Comparison of ENCODE assay signal across 9 mouse cellular contexts in the genomic region with DNA sequence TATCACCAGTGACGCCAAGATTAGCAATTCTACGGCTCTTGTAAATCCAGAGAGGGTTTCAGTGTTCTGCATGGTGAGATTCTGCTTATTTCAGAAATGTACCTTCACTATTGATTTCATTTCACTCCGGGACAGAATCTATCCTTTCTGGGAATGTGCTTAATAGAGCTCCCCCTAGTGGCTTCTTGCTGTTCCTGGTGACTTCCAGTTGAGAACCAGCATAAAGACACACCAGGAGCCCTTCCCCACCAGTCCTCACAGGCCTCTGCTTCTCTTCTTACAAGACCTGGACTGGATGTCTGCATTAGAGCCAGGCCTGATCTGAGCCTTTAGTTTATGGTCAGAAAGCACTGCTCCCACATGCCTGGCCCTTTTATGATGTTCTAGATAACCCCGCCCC. TPM values are rescaled to one million over a fixed set of nuclear protein-coding genes. Genes with fewer than 3 reads are reported as not detected.
DNase-seq lines count a peak whose midpoint lies in the region; ATAC-seq and TF ChIP-seq lines count a peak whose summit lies in the region.
"Had no signal": no experiment of that assay in that cellular context is flagged by ENCODE, and none has a peak within 500 bp of the region (broad histone marks: within the 10 kb centered on the region; RNA-seq: fewer than 3 reads in every experiment).

No protein-coding gene starts in this region.

- no peak for ATAC-seq in G1E (ENCODE audit: extremely low read depth, insufficient number of reproducible peaks, low FRiP score, poor library complexity, severe bottlenecking)
- ATAC-seq in neural tube, embryonic 11.5 days (ENCODE audit: insufficient read depth, low FRiP score, low TSS enrichment), result no peak
- ATAC-seq in forebrain, embryonic 16.5 days, result no peak

- peak; percentile 42 for DNase-seq in left cerebral cortex, adult 11 months (ENCODE audit: low spot score)
- DNase-seq in left cerebral cortex, adult 8-10 months (ENCODE audit: low spot score in 2 of 2), result no peak
- peak; percentile 45 for DNase-seq in G1E (ENCODE audit: low spot score)
- peak; percentile 53 for DNase-seq in c-Kit-negative CD71-positive TER-119-positive erythroid progenitor cells, embryonic 14.5 days (ENCODE audit: low read depth, low spot score)
- DNase-seq in forelimb bud, embryonic 11.5 days (ENCODE audit: low read depth, low spot score), result peak; percentile 65
- DNase-seq in layer of hippocampus, postnatal 14 days (ENCODE audit: low spot score in 2 of 2), result peak; percentile 46 to 81
- DNase-seq in neural tube, embryonic 11.5 days (ENCODE audit: low spot score), result peak; percentile 34

- 76% methylated on average over 4 of the region's 4 CpGs for WGBS in neural tube, embryonic 11.5 days
- WGBS in forebrain, embryonic 16.5 days, result 75% methylated on average over 4 of the region's 4 CpGs

- no peak overlapping the region for H3K9ac ChIP-seq in neural tube, embryonic 11.5 days (ENCODE audit: low read length)
- no peak overlapping the region for H3K9ac ChIP-seq in forebrain, embryonic 16.5 days (replicated peaks; ENCODE audit: low read depth, low read length)
- H3K9ac ChIP-seq: neural tube, embryonic 13.5 days had no signal

- H3K4me1 ChIP-seq in G1E (ENCODE audit: insufficient read depth, low read depth, low read length), result peaks cover 31% of the 10 kb centered on the region
- 0 out of 2 replicates have a peak, but pooled peaks cover 3% of the 10 kb centered on the region for H3K4me1 ChIP-seq in neural tube, embryonic 11.5 days (ENCODE audit: control insufficient read depth, insufficient read depth, low read length)
- H3K4me1 ChIP-seq in forebrain, embryonic 16.5 days (replicated peaks; ENCODE audit: control insufficient read depth, insufficient read depth, low read length), result peaks cover 15% of the 10 kb centered on the region

- H3K9me3 ChIP-seq in G1E (replicated peaks), result no peaks in the 10 kb centered on the region
- no peaks in the 10 kb centered on the region for H3K9me3 ChIP-seq in neural tube, embryonic 11.5 days (ENCODE audit: control insufficient read depth, low read length)
- no peaks in the 10 kb centered on the region for H3K9me3 ChIP-seq in forebrain, embryonic 16.5 days (ENCODE audit: control insufficient read depth, low read length)
- H3K9me3 ChIP-seq: neural tube, embryonic 13.5 days had no signal

- no peaks in the 10 kb centered on the region for H3K27me3 ChIP-seq in G1E (ENCODE audit: insufficient read depth, low read length)
- H3K27me3 ChIP-seq in neural tube, embryonic 11.5 days (ENCODE audit: control insufficient read depth, insufficient read depth, low read length), result no peaks in the 10 kb centered on the region
- no peaks in the 10 kb centered on the region; the same call in 1 of the 2 replicates for H3K27me3 ChIP-seq in forebrain, embryonic 16.5 days (replicated peaks; ENCODE audit: control insufficient read depth, insufficient read depth, low read length)

- H3K36me3 ChIP-seq in G1E (replicated peaks), result peaks cover 79% of the 10 kb centered on the region
- H3K36me3 ChIP-seq in neural tube, embryonic 11.5 days (ENCODE audit: control insufficient read depth, insufficient read depth, low read length), result peaks cover 24% of the 10 kb centered on the region
- H3K36me3 ChIP-seq in forebrain, embryonic 16.5 days (ENCODE audit: control insufficient read depth, insufficient read depth), result no peaks in the 10 kb centered on the region

- H3K27ac ChIP-seq in neural tube, embryonic 11.5 days (ENCODE audit: low read depth, low read length), result no peak overlapping the region
- no peak overlapping the region for H3K27ac ChIP-seq in forebrain, embryonic 16.5 days (ENCODE audit: low read length)
- H3K27ac ChIP-seq: neural tube, embryonic 13.5 days had no signal

- peak; percentile 63 for TF ChIP-seq CTCF in G1E (IDR thresholded peaks at IDR 0.05; ENCODE audit: low read depth, low read length)

- H3K4me3 ChIP-seq in G1E (ENCODE audit: low read depth, low read length), result no peak overlapping the region
- no peak overlapping the region for H3K4me3 ChIP-seq in neural tube, embryonic 11.5 days (ENCODE audit: low read depth, low read length)
- no peak overlapping the region for H3K4me3 ChIP-seq in forebrain, embryonic 16.5 days (replicated peaks; ENCODE audit: low read length)
- H3K4me3 ChIP-seq: neural tube, embryonic 13.5 days had no signal

- H3K4me2 ChIP-seq in neural tube, embryonic 11.5 days (ENCODE audit: low read depth), result no peak overlapping the region
- no peak overlapping the region for H3K4me2 ChIP-seq in forebrain, embryonic 16.5 days (ENCODE audit: low read length)
- H3K4me2 ChIP-seq: neural tube, embryonic 13.5 days had no signal

RNA-seq across cellular contexts. Expression of a gene that starts 4.9 kb away (rescaled TPM):
- under 1 TPM; 0.11 to 0.41 (median 0.20) TPM for total RNA-seq in left cerebral cortex, adult 8-10 months (2022)
- total RNA-seq in G1E (2014; fragmentation: Nextera tagmentation) (111 and 133 TPM in 2 replicates), G1E (2017) (21.8 and 25.0 TPM in 2 replicates)
- 29.1 and 35.0 TPM in 2 replicates for polyA plus RNA-seq in G1E (2012)
- 1 to 10 TPM in 1 of 2 experiments, under 1 TPM in 1; 0.88 to 1.3 TPM for total RNA-seq in layer of hippocampus, postnatal 14 days (2021)
- 16.2 and 16.5 TPM in 2 replicates for polyA plus RNA-seq in neural tube, embryonic 11.5 days (2014; fragmentation: Nextera tagmentation; extraction: Ambion mirVana)
- 4.8 and 5.7 TPM in 2 replicates for polyA plus RNA-seq in forebrain, embryonic 16.5 days (2015; fragmentation: Nextera tagmentation; extraction: Ambion mirVana)

RNA-seq across cellular contexts. Expression of a gene that starts 28.7 kb away (rescaled TPM):
- under 1 TPM in 2 of 4 experiments, not detected in 2; 0.44 to 0.80 TPM for total RNA-seq in left cerebral cortex, adult 8-10 months (2022)
- total RNA-seq in G1E (2014; fragmentation: Nextera tagmentation), result not detected in 2 replicates
- total RNA-seq in G1E (2017), result 0.23 TPM in 1 of 2 replicates, not detected in the other
- polyA plus RNA-seq in G1E (2012), result not detected in 2 replicates
- total RNA-seq in layer of hippocampus, postnatal 14 days (2021), result not detected
- 1.4 and 2.4 TPM in 2 replicates for polyA plus RNA-seq in neural tube, embryonic 11.5 days (2014; fragmentation: Nextera tagmentation; extraction: Ambion mirVana)
- not detected in 2 replicates for polyA plus RNA-seq in forebrain, embryonic 16.5 days (2015; fragmentation: Nextera tagmentation; extraction: Ambion mirVana)

RNA-seq across cellular contexts. Expression of a gene that starts 32.0 kb away (rescaled TPM):
- 100 to 1,000 TPM in 1 of 4 experiments, 10 to 100 TPM in 3; 76.7 to 101 (median 89.2) TPM for total RNA-seq in left cerebral cortex, adult 8-10 months (2022)
- total RNA-seq in G1E (2014; fragmentation: Nextera tagmentation) (not detected in 2 replicates), G1E (2017) (0.52 and 1.0 TPM in 2 replicates)
- polyA plus RNA-seq in G1E (2012), result 0.01 TPM in 1 of 2 replicates, not detected in the other
- total RNA-seq in layer of hippocampus, postnatal 14 days (2021), result 100 to 1,000 TPM; 103 to 107 TPM
- polyA plus RNA-seq in neural tube, embryonic 11.5 days (2014; fragmentation: Nextera tagmentation; extraction: Ambion mirVana), result 15.9 and 19.2 TPM in 2 replicates
- polyA plus RNA-seq in forebrain, embryonic 16.5 days (2015; fragmentation: Nextera tagmentation; extraction: Ambion mirVana), result 22.0 and 35.2 TPM in 2 replicates

Comparison
In these comparisons a context has a peak if more than half of its experiments do, and no peak if none do; other contexts are left out.
1. DNase-seq: peak in left cerebral cortex, adult 11 months (single experiment), G1E (single experiment), c-Kit-negative CD71-positive TER-119-positive erythroid progenitor cells, embryonic 14.5 days (single experiment), forelimb bud, embryonic 11.5 days (single experiment), layer of hippocampus, postnatal 14 days (2 of 2) and neural tube, embryonic 11.5 days (single experiment); none in left cerebral cortex, adult 8-10 months (0 of 2).
2. RNA of a gene that starts 4.9 kb away (total RNA-seq): 21.8 to 133 TPM in G1E; 0.88 to 1.3 TPM in layer of hippocampus, postnatal 14 days and 0.11 to 0.41 TPM in left cerebral cortex, adult 8-10 months; every median in the first group is over 4 times any median in the second.
3. RNA of a gene that starts 32.0 kb away (total RNA-seq): 103 to 107 TPM in layer of hippocampus, postnatal 14 days and 76.7 to 101 TPM in left cerebral cortex, adult 8-10 months; 0.52 to 1.0 TPM in G1E; every median in the first group is over 10 times any median in the second.